Mouse (Mus musculus) neural tube, embryonic 14.5 days (tissue): ENCODE measurements at regions not wholly inside any gene's neighbourhood (a gene's known extent, or its start where the extent isn't known, plus 50 kb on each side); places are given as distances from the start of the nearest gene placed in this dataset.

Experiments
- ATAC-seq: fragments of 200-750 bp; cut with Nextera tagmentation; 2 replicates; pipeline ENCODE4 v1.8.0; 2017; ENCODE audit warnings: low read depth, mild to moderate bottlenecking, moderate TSS enrichment, moderate library complexity
- H3K27ac ChIP-seq: fragments of 300-500 bp; sonication (generic); 2 replicates; pipeline ENCODE4 v1.5.1; 2014; ENCODE audit warnings: low read depth, mild to moderate bottlenecking, control low read depth, low read length, moderate library complexity, mixed read lengths
- H3K27me3 ChIP-seq: fragments of 300-500 bp; sonication (generic); 2 replicates; pipeline ENCODE4 v1.6.1; 2014; ENCODE audit warnings: low read length; ENCODE audit not compliant: control insufficient read depth, insufficient read depth
- H3K36me3 ChIP-seq: fragments of 300-500 bp; sonication (generic); 2 replicates; pipeline ENCODE4 v1.6.1; 2014; ENCODE audit warnings: low read length, mixed read lengths; ENCODE audit not compliant: control insufficient read depth, insufficient read depth
- H3K4me1 ChIP-seq: fragments of 300-500 bp; sonication (generic); 2 replicates; pipeline ENCODE4 v1.6.1; 2014; ENCODE audit warnings: low read length; ENCODE audit not compliant: control insufficient read depth, insufficient read depth
- H3K4me2 ChIP-seq: fragments of 300-500 bp; sonication (generic); 2 replicates; pipeline ENCODE4 v1.6.1; 2014; ENCODE audit warnings: mild to moderate bottlenecking, low read depth, low read length, control low read depth
- H3K4me3 ChIP-seq: fragments of 300-500 bp; sonication (generic); 2 replicates; pipeline ENCODE4 v1.5.1; 2014; ENCODE audit warnings: low read depth, low read length, control low read depth, mixed read lengths
- H3K9ac ChIP-seq: fragments of 300-500 bp; sonication (generic); replicated peaks from 2 replicates; pipeline ENCODE4 v1.6.1; 2014; ENCODE audit warnings: low read depth, mild to moderate bottlenecking, control low read depth, low read length, mixed read lengths
- H3K9me3 ChIP-seq: fragments of 300-500 bp; sonication (generic); 2 replicates; pipeline ENCODE4 v1.6.1; 2016; ENCODE audit warnings: low read length; ENCODE audit not compliant: control insufficient read depth
- WGBS: fragments of 180-500 bp; shearing (Covaris S2); extraction: QIAGEN DNeasy Blood & Tissue Kit; methylation state at CpG from one replicate; pipeline ENCODE4 v1.1.7; 2014; 5-methylcytosine and 5-hydroxymethylcytosine counted together

GRCm38 (mm10) chr19:18056414-18057254, 219.2 kb upstream of the Pcsk5 start:
- Histone ChIP-seq H3K27me3 (no peaks in the 10 kb centered on the region), H3K27ac (no peak overlapping the region), H3K36me3 (no peaks in the 10 kb centered on the region), H3K4me3 (no peak overlapping the region), H3K9ac (no peak overlapping the region), H3K4me1 (no peaks in the 10 kb centered on the region), H3K4me2 (no peak overlapping the region), H3K9me3 (no peaks in the 10 kb centered on the region)
- WGBS, result 52% methylated on average over 21 of the region's 21 CpGs
- no peak for ATAC-seq

GRCm38 (mm10) chr19:18050353-18050752, 212.9 kb upstream of the Pcsk5 start:
- no peak overlapping the region for H3K4me2 ChIP-seq
- no peaks in the 10 kb centered on the region for H3K9me3 ChIP-seq
- H3K36me3 ChIP-seq, result no peaks in the 10 kb centered on the region
- H3K27ac ChIP-seq, result no peak overlapping the region
- no peak overlapping the region for H3K4me3 ChIP-seq
- no peak for ATAC-seq
- 84% methylated on average over 2 of the region's 2 CpGs for WGBS
- no peaks in the 10 kb centered on the region for H3K27me3 ChIP-seq
- no peaks in the 10 kb centered on the region for H3K4me1 ChIP-seq
- H3K9ac ChIP-seq, result no peak overlapping the region

- Histone ChIP-seq H3K4me1 (no peaks in the 10 kb centered on the region), H3K27ac (no peak overlapping the region), H3K9me3 (no peaks in the 10 kb centered on the region), H3K36me3 (no peaks in the 10 kb centered on the region), H3K27me3 (no peaks in the 10 kb centered on the region), H3K4me3 (no peak overlapping the region), H3K4me2 (no peak overlapping the region), H3K9ac (no peak overlapping the region)
- 17% methylated on average over 1 of the region's 1 CpGs for WGBS
- ATAC-seq, result no peak
Observed at GRCm38 (mm10) chr19:18034225-18034624, 196.8 kb upstream of the Pcsk5 start.

- 76% methylated on average over 5 of the region's 5 CpGs for WGBS
- Histone ChIP-seq H3K9me3 (no peaks in the 10 kb centered on the region), H3K4me2 (no peak overlapping the region), H3K4me3 (no peak overlapping the region), H3K36me3 (no peaks in the 10 kb centered on the region), H3K27me3 (no peaks in the 10 kb centered on the region), H3K27ac (no peak overlapping the region), H3K9ac (no peak overlapping the region), H3K4me1 (no peaks in the 10 kb centered on the region)
- no peak for ATAC-seq
Observed at GRCm38 (mm10) chr19:18033599-18033998, 196.2 kb upstream of the Pcsk5 start.

- Histone ChIP-seq H3K4me1 (no peaks in the 10 kb centered on the region), H3K9me3 (no peaks in the 10 kb centered on the region), H3K9ac (no peak overlapping the region), H3K27me3 (no peaks in the 10 kb centered on the region), H3K4me2 (no peak overlapping the region), H3K36me3 (no peaks in the 10 kb centered on the region), H3K4me3 (no peak overlapping the region), H3K27ac (no peak overlapping the region)
- WGBS, result 87% methylated on average over 4 of the region's 4 CpGs
- no peak for ATAC-seq
Observed at GRCm38 (mm10) chr19:18025877-18026276, 188.4 kb upstream of the Pcsk5 start.

GRCm38 (mm10) chr19:18020351-18020750, 182.9 kb upstream of the Pcsk5 start:
- Histone ChIP-seq H3K4me3 (no peak overlapping the region), H3K27me3 (no peaks in the 10 kb centered on the region), H3K9me3 (no peaks in the 10 kb centered on the region), H3K4me1 (no peaks in the 10 kb centered on the region), H3K9ac (no peak overlapping the region), H3K36me3 (no peaks in the 10 kb centered on the region), H3K4me2 (no peak overlapping the region), H3K27ac (no peak overlapping the region)
- 87% methylated on average over 2 of the region's 2 CpGs for WGBS
- ATAC-seq, result no peak

- Histone ChIP-seq H3K9me3 (no peaks in the 10 kb centered on the region), H3K36me3 (no peaks in the 10 kb centered on the region), H3K27ac (no peak overlapping the region), H3K27me3 (no peaks in the 10 kb centered on the region), H3K4me1 (no peaks in the 10 kb centered on the region), H3K9ac (no peak overlapping the region), H3K4me3 (no peak overlapping the region), H3K4me2 (no peak overlapping the region)
- no peak for ATAC-seq
- 89% methylated on average over 1 of the region's 1 CpGs for WGBS
Observed at GRCm38 (mm10) chr19:18015371-18015770, 177.9 kb upstream of the Pcsk5 start.

GRCm38 (mm10) chr19:18012029-18012428, 174.6 kb upstream of the Pcsk5 start:
- 78% methylated on average over 7 of the region's 7 CpGs for WGBS
- no peaks in the 10 kb centered on the region for H3K9me3 ChIP-seq
- H3K27ac ChIP-seq, result no peak overlapping the region
- H3K4me2 ChIP-seq, result no peak overlapping the region
- H3K4me3 ChIP-seq, result no peak overlapping the region
- no peak overlapping the region for H3K9ac ChIP-seq
- no peak for ATAC-seq
- no peaks in the 10 kb centered on the region for H3K27me3 ChIP-seq
- no peaks in the 10 kb centered on the region for H3K36me3 ChIP-seq
- no peaks in the 10 kb centered on the region for H3K4me1 ChIP-seq

- no peak for ATAC-seq
- Histone ChIP-seq H3K9ac (no peak overlapping the region), H3K4me3 (no peak overlapping the region), H3K4me1 (no peaks in the 10 kb centered on the region), H3K36me3 (no peaks in the 10 kb centered on the region), H3K27me3 (no peaks in the 10 kb centered on the region), H3K27ac (no peak overlapping the region), H3K9me3 (no peaks in the 10 kb centered on the region), H3K4me2 (no peak overlapping the region)
- 92% methylated on average over 3 of the region's 3 CpGs for WGBS
Observed at GRCm38 (mm10) chr19:17997561-17997960, 160.1 kb upstream of the Pcsk5 start.
